Mouse (Mus musculus): ENCODE data around the gene Wwox.

Wwox gene

DNA sequence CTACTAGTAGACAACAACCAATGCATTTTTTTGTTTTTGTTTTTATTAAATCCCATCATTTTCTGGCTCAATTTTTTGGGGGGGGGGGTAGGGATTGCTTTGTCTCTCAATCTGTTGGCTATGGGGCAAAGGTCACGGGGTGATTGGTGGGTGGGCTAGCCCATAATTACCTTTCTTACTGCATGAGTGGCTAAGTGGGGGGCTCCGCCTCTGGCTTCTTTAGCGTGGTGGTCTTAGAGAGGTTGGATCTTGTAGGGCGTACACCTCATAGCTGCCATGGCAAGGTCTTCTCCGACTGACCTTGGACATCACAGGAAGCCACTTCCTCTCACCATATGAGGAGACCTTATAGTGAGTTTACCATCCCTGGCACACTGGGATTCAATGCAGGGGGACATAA, 721.0 kb downstream of the Wwox start:
- no peak for DNase-seq (ENCODE audit: low spot score)

DNA sequence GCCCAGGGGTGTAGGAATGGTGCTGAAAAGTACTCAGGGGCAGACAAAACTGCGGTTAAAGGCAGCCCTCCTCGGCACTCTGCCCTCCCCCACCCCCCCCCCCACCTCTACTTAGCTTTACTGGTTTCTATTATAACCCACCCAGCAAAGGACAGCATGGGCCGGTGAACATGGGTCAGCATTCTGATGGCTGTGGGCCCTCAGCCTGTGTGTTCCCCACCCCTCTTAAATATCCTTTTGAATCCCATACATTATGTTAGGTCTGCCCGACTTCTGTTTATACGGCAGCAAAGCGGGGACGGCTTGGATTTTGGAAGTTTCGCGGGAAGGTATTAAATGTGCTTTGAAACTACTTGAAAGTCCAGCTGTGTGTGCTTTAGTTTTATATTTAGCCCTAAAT, 722.1 kb downstream of the Wwox start:
- DNase-seq (ENCODE audit: low spot score), result no peak

DNA sequence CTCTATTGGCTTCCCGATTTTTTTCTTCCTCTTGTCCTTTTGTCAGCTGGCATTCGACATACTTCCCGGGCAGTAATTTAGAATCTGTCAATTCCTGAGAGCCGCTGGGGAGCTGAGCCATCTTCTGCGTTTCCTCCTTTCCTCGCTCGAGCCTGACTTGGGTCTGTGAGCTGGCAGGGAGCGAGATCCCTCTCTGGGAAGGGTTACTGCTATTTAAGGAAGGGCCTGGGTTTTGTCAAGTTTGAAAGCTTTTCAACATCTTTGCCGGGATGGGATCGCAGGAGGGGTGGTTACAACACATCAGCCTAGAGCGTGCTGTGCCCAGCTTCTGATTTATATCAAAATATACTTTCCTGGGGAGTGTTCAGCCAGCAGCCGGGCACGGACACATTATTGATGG, 725.4 kb downstream of the Wwox start:
- DNase-seq (ENCODE audit: low spot score), result no peak

DNA sequence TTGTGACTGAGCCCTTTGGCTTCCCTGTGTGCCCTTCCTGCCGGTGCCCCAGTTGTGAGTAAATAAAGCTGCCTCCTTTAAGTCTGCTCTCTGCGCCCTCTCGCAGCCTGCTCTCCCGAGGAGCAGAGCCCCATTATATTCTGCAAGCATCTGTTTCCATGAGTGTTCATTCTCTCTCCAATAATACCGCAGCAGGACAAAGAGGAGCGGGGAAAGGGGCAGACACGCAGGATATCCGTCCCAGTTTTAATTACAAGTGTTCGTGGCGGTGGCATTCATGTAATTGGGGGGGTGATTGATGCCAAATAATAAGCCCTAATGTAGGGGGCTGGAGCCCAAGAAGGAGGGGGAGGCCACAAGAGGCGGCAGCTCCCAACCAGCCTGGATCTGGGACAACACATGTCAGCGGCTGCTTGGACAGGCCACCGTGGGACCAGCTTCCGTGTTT, 734.2 kb downstream of the Wwox start:
- no peak for DNase-seq (ENCODE audit: low spot score)

DNA sequence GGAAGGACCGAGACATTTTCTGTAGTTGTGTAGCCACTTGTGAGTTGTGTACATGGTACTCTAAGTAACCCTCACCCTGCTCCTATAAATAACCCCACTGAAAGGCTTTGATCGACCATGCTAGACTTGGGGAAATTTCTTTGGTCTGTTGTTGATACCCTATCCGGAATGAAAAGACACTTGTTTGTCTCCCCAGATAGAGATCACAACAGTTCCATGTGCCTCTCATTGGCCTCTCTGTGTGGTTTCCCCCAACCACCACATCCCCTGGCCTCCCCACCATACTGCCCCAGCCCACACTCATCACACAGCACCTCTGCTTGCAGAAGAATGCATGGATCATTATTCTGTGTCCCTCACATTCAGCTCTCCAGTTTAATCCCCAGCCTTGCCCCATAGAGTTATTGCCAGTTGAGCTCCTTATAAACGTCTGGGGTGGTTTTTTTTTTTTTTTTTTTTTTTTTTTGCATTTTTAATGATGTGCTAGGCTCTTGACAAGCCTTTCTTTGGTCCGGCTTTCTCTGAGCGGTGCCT, 746.0 kb downstream of the Wwox start:
- DNase-seq (ENCODE audit: low spot score), result no peak

DNA sequence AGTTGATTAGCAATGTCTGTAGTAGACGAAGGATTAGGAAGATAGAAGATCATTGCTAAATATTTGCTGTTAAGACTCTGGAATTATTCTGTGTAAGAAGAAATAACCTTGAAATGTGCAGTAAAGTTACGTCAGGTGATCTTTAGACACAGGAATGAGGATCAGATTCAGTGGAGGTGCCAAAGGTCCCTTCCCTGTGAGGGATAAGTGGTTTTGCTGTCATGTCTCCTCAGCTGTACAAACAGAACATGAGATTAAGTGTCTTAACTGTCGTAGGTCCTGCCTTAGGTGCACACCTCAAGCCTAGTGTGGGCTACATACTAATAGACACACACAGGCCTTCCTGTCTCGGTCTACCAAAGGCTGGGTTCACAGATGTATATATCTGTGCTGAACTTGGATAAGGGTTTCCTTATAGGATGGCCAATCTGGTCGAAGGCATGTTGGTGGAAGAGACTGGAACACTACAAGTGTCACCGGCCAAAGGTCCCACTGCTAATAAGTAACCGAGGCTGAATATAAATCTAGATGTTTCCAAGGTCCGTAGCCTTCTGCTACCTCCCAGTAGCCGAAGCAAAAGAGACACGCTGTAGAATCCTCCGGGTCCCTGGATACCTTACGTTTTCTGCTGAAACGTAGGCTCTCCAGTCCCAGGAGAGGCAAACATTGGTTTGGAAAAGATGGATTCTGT, 746.8 kb downstream of the Wwox start:
- no peak for DNase-seq (ENCODE audit: low spot score)

DNA sequence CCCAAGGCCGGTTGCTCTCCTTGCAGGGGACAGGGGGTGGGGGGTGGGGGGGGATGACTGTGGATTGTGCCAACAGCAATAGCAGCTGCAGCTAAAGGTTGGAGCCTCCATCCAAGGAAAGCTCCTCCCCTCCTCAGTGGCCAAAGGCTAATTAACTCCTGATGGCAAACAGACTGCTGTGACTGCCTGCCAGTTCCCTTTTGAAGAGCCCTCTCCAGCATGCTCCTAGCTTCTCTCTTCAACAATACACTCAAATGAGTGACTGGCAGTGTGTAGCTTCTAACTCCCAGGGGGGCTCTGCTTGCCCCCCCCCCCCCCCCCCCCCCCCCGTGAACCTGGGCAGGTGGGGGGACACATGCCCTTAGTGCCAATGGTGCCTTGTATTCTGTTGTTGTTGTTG, 747.4 kb downstream of the Wwox start:
- no peak for DNase-seq (ENCODE audit: low spot score)

DNA sequence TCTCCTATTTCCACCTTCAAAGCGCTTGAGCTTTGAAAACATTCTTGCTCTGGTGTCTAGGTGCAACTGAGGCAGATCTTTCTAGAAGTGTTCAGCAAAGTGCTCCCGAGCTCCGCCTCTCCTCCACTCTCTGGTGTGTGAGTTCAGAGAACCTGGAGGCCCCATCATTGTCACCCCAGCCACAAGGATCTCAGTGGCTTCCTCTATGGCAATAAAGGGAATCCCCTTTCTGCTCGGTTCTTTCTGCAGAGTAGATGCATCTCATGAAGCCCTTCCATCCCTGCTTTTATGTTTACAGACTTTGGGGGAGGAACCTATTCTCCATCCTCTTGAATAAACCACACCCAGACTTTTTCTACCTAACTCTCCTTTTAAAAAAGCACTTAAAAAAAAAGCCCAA, 749.0 kb downstream of the Wwox start:
- no peak for DNase-seq (ENCODE audit: low spot score)

DNA sequence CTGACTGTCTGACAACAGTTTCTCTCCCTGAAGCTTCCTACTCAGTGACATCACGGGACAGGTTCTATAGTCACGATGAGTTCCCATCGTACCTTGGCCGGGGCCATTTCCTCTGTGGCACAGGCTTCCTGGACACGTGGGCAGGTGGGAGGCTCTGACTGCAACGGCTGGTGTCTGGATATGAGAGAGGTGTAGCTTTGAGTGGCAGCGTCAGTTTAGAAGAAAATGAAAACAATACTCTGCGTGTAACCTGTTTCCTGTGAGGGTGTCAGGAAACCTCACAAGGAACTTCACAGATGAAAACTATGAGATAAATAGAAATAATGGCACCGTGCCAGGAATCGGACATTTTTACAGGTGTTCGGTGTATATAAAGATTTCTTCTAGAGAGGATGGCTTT, 750.4 kb downstream of the Wwox start:
- no peak for DNase-seq (ENCODE audit: low spot score)

DNA sequence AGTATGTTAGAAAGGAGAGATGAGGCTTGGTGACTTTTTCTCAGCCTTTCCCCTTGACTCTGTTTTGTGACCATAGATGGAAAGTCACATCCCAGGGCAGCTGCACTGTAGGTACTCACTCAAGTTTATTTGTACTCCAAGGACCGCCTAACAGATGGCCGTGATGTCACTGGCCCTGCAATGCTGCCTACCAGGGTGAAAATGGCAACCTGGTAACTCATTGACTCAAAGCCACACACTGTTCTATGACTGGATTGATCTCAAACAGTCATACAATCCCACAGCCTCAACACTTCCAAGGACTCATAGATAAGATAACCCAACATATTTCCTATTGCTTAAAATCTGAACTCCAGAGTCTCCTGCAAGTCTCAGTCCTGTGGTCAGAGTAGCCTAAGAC, 754.3 kb downstream of the Wwox start:
- DNase-seq (ENCODE audit: low spot score), result no peak

DNA sequence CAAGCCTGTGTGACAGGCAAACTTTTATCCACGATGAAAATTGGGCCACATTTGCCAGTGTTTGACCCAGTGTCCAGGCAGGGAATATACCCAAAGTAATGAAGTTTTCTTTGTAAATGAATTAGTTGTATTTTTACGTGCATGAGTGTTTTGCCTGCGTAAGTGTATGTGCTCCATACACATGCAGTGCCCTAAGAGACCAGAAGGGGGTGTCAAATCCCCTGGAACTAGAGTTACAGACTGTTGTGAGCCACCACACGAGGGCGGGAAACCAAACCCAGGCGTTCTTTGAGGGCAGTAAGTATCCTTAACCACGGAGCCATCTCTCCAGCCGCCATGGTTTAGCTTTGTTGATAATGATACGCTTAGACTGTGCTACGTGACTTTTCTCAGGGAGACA, 755.9 kb downstream of the Wwox start:
- no peak for DNase-seq (ENCODE audit: low spot score)

DNA sequence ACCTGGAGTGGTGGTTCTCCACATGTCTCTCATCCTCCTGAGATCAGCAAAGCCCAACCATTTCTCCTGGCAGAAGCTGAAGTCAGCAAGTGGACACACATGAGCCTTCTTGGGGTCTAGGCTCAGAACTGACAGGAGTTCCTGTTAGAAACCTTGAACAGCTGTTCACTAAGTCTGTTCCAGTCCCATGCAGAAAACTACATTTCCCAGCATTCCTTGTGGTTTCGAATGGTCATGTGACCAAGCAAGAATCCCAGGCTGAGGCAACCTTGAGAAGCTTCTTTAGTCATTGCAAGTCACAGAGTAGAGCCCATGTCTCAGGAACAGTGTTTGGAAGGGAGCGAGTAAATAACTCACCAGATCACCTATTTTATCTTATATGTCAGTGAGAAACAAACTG, 757.4 kb downstream of the Wwox start:
- DNase-seq (ENCODE audit: low spot score), result no peak

DNA sequence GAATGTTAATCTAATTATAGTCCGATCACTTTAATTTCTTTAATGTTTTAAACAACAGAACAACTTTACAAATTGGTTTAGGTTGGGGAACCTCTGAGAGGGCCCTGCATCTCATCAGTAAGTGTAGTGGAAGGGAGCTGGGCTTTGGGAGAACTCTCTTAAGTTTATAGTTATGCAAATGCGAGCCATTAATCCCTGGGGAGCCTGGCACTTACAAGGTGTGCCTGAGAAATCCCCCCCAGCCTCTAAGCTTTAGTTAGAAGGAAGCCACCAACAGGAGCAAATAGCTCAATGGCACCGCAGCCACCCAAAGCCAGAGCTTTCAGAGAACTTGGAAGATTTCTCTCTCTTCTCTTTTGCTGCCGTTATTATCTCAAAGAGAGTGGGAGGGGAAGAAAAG, 759.7 kb downstream of the Wwox start:
- no peak for DNase-seq (ENCODE audit: low spot score)

DNA sequence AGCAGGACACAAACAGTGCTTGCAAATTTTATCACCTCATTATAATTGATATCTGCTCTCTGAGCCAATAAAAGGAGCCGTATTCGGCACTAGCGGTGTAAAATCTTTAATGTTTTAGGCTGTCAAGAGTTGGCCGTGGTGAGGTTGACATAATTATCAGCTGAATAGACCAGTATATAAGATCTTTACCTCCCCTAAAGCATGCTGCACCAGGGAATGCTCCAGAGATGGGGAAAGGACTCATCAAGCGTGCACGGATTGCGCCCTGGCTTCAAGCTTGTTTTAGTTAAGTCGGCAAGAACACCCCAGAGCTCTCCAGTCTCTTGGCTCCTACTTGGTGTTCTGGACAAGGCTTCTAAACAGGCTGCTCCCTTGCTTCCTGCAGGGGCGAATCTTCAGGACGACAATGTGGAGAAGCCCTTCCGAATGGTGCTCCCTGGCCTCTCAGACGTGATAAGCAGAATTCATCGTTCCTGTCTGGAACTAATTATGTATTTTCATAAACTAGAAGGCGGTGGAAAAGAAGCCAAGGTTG, 760.2 kb downstream of the Wwox start:
- DNase-seq (ENCODE audit: low spot score), result no peak

DNA sequence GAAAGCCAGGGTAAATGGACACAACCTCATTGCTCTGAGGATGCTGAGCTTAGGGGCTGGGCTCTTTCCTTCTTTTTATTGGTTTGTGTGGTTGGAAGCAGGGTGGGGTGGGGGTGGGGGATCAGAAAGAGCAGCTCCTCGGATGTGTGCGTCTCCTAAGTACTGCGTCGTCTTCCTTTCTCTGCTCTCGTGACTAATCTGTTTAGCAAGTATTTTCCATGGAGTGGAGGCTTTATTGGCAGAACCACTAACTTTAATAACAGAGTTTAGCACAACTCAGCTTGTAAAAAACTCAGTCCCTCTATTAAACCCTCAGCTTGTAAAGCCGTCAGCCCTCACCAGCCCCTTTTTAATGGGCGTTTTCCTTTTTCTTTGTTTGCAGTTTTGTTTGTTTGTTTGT, 762.3 kb downstream of the Wwox start:
- no peak for DNase-seq (ENCODE audit: low spot score)

DNA sequence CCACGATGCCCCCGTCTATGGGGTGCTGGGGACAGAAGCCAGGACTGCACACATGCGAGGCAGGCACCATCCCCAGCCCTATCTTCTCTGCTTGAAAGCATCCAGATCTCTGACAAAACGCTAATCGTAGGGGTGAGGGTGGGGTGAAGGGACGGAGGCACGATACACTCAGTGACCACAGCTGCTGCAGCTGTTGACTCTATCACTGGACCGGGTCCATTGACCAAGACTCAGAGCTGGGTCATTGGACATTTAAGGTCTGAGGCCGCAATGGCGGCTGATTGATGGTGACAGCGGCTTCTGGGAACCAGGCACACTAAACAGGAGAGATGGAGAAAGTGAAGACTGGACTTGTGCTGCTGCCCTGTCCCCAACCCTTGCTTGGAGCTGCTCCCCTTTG, 768.0 kb downstream of the Wwox start:
- DNase-seq (ENCODE audit: low spot score), result no peak

DNA sequence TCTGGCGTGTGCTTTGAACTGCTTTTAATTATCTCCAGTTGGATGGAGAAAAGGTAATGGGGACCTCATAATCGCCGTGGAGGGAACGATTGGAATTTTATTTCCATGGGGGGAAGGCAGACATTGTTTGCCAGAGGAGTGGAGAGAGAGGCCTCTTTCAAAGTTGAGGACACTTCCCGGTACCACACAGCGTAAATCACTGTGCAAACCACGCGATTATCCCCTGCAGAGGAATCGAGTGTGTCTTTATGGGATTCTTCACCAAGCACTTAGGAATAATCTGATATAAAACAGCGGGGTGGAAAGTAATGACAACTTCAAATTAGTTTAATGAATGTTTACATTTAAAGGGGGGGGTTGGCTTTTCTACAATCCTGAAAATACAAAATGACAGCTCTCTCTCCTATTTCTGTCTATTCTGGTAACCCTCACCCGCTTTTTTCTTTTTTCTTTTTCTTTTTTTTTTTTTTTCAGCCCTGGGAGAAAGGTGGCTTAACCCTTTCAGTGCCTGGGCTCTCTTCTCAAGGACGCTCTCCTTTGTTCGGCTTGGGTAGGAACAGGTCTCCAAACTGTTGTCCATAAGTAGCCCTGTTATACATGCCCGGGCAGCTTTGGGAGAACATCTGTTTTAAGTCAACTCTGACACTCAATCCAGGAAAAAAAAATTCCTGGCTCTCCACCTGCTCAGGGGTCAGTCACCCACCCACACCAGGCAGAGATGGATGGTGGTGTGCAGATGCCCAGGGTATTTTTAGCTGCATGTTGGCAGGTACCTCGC, 769.1 kb downstream of the Wwox start:
- no peak for DNase-seq (ENCODE audit: low spot score)

DNA sequence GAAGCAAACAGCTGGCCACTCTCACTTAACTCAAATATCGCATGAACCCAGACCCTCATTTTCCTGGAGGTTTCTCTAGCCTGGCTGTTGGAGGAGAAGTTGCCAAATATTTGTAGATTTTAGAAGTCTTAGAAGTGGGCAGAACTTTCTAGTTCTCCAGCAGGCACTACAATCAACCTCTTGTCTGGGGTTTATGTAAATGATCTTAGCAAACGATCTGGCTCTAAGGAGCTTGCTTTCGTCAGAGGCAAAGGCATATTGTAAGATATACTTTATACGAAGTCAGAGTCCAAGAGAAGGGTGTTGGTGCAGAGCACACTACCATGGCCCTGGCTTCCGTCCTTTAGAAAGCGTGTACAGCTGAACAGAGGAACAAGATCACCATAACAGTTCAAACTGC, 770.6 kb downstream of the Wwox start:
- DNase-seq (ENCODE audit: low spot score), result no peak

DNA sequence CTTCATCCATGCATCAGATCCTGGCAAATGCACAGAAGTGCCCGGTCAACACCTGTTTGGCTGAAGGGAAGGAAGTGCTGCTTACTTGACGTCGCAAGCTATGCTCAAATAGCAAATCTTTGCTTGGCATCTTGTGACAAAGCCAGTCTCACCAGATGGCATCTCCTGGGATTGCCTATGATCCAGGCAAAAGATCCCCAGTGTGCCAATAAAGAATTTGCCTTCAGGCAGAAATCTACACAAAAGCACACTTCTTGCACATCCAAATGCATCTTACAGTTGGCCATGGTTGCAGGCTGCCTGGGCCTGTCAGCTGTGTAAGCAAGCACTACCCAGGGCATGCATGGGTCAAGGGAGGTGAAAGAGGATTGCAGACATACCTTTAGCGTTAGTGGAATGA, 773.7 kb downstream of the Wwox start:
- DNase-seq (ENCODE audit: low spot score), result no peak

DNA sequence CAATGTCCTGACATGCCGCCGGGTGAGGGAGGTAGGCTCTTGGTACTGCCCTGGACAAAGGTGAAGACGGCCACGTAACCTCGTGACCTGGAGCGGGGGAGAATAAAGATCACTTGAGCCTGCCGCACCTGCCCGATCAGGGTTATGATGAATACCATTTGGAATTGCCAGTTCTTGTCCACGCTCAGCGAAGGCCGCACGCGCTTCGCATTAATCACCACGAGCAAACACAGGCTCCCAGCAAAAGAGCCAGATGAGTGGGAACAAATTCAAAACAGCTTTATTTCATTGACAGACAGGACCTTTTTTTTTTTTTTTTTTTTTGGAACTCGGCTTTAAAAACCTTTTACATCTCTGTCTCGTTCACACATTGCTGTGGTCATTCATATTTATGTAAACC, 775.4 kb downstream of the Wwox start:
- DNase-seq (ENCODE audit: low spot score), result no peak

DNA sequence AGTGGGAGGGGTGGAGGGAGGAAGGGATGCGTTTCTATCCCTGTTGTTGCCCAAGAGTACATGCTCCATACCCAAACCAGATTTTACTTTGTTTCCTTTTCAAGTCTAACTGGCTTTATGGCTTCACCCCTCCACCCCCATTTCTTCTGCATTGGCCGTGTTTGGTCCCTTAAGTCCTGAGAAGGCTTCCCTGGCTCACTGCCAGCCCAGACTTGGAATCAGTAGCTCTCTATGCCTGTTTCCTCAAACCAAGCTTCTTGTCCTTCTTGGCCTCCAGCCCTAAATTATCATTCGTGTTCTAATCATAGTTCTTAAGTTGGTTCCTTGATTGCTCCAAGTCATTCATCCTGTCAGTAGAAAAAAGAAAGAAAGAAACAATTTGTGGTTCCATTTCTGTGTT, 777.3 kb downstream of the Wwox start:
- no peak for DNase-seq (ENCODE audit: low spot score)

DNA sequence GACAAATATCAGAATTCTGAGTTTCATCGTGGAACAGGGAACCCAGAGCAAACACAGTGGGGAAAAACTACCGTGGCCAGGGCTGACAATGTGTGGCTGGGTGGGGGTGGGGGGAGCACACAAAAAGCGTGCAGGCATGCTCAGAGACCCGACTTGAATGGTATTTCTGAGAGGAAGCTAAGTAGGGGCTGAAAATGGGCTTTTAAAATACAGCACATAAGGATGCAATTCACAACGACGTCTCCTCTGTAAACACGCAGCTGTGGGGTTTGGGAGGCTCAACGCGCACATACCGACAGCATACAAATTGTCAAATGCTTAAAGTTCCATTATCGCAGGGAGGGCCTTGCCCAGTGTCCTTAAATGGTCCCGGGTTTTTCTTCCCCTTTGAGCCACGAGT, 783.1 kb downstream of the Wwox start:
- DNase-seq (ENCODE audit: low spot score), result no peak

DNA sequence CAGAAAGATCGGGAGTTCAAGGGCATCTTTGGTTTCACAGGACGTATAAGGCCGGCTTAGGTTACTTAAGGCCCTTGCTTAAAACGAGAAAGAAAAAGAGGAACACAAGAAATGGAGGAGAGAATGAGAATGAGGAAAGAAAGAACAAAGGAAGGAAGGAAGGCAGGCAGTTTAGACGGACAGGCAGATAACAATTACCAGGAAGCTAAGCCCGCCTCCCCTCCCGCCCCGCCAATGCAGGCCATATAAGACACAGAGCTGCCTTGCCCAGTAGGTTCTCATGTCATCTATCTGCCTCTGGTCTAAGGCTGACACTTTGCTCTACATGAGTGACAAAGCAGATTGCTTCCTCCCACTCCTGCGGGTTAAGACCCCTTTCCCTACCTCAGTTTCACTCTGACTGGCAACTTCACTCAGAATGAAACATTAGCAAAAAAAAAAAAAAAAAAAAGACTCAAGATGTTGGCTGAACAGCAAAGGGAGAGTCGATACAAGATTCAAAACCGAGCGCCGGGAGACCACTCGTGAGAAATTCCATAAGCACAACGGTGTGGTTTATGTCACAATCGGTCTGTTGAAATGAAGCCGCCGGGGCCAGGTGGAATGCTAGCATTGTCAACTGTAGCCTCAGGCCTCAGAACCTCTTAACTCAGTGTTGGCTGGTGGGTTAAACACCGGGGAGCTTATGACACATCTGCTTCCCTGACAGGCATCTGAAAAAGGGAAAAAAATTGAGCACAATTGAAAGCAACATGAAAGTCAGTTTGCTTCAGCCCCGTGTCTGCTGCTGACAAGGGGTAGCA, 787.5 kb downstream of the Wwox start:
- no peak for DNase-seq (ENCODE audit: low spot score)
